Mouse (Mus musculus): ENCODE data around the gene Borcs6.

Gene Borcs6

GRCm38 (mm10) chr11:69059357-69059974, at the start of gene Borcs6:
Gene Borcs6, plus strand, starts transcription at chr11:69059717.
- DNase-seq (ENCODE audit: low read depth): peak; percentile 98

- no peak for DNase-seq (ENCODE audit: low read depth)
These were observed 48.9 kb upstream of the Borcs6 start for GRCm38 (mm10) chr11:69010400-69011323.

- DNase-seq (ENCODE audit: low read depth): peak; percentile 59
These were observed 48.1 kb upstream of the Borcs6 start for GRCm38 (mm10) chr11:69011445-69011844.

- peak; percentile 96 for DNase-seq (ENCODE audit: low read depth)
These were observed 47.4 kb upstream of the Borcs6 start for GRCm38 (mm10) chr11:69012071-69012601.

GRCm38 (mm10) chr11:69015644-69016441, 43.7 kb upstream of the Borcs6 start, which contains the start of gene Ctc1:
Gene Ctc1, plus strand, starts transcription at chr11:69015911.
- peak; percentile 98 for DNase-seq (ENCODE audit: low read depth)

GRCm38 (mm10) chr11:69016755-69017154, 42.8 kb upstream of the Borcs6 start:
- no peak for DNase-seq (ENCODE audit: low read depth)

GRCm38 (mm10) chr11:69020691-69021090, 38.8 kb upstream of the Borcs6 start:
- no peak for DNase-seq (ENCODE audit: low read depth)

GRCm38 (mm10) chr11:69026562-69026961, 33.0 kb upstream of the Borcs6 start:
- DNase-seq (ENCODE audit: low read depth): no peak

GRCm38 (mm10) chr11:69028805-69029204, 30.7 kb upstream of the Borcs6 start:
- DNase-seq (ENCODE audit: low read depth): peak; percentile 77

- no peak for DNase-seq (ENCODE audit: low read depth)
These were observed 26.0 kb upstream of the Borcs6 start for GRCm38 (mm10) chr11:69033552-69033951.

- no peak for DNase-seq (ENCODE audit: low read depth)
These were observed 24.9 kb upstream of the Borcs6 start for GRCm38 (mm10) chr11:69034585-69034984.

- no peak for DNase-seq (ENCODE audit: low read depth)
These were observed 24.1 kb upstream of the Borcs6 start for GRCm38 (mm10) chr11:69035411-69035810.

- peak; percentile 87 for DNase-seq (ENCODE audit: low read depth)
These were observed 23.7 kb upstream of the Borcs6 start for GRCm38 (mm10) chr11:69035849-69036248.

GRCm38 (mm10) chr11:69036486-69037230, 22.9 kb upstream of the Borcs6 start:
- peak; percentile 88 for DNase-seq (ENCODE audit: low read depth)

- peak; percentile 94 for DNase-seq (ENCODE audit: low read depth)
These were observed 22.1 kb upstream of the Borcs6 start for GRCm38 (mm10) chr11:69037231-69038061.

- DNase-seq (ENCODE audit: low read depth): no peak
These were observed 21.3 kb upstream of the Borcs6 start for GRCm38 (mm10) chr11:69038173-69038572.

GRCm38 (mm10) chr11:69045531-69046394, 13.8 kb upstream of the Borcs6 start, which contains the start of gene Aurkb:
Gene Aurkb, plus strand, starts transcription at chr11:69045647.
- DNase-seq (ENCODE audit: low read depth): peak; percentile 94

GRCm38 (mm10) chr11:69046395-69046774, 13.1 kb upstream of the Borcs6 start:
- no peak for DNase-seq (ENCODE audit: low read depth)

- DNase-seq (ENCODE audit: low read depth): no peak
These were observed 11.9 kb upstream of the Borcs6 start for GRCm38 (mm10) chr11:69047592-69047991.
